Mouse (Mus musculus) NIH3T3 (cell line): ENCODE results near the gene Chd1l.

Source experiments
- DNase-seq: peaks from one replicate; pipeline ENCODE4 v3.0.0-alpha.2; 2012; ENCODE audit warnings: low read depth

Chd1l gene

GRCm38 (mm10) chr3:97609845-97610410, at the start of gene Chd1l:
Gene Chd1l, minus strand, starts transcription at chr3:97610203.
- peak; percentile 96 for DNase-seq

GRCm38 (mm10) chr3:97659746-97660145, 49.7 kb upstream of the Chd1l start:
- peak; percentile 49 for DNase-seq

- peak; percentile 26 for DNase-seq
Observed at GRCm38 (mm10) chr3:97658426-97659193, 48.6 kb upstream of the Chd1l start.

- DNase-seq = peak; percentile 99
Observed at GRCm38 (mm10) chr3:97657655-97658411, 47.8 kb upstream of the Chd1l start, which contains the start of gene Prkab2. Gene Prkab2, plus strand, starts transcription at chr3:97658193.

- DNase-seq = peak; percentile 58
Observed at GRCm38 (mm10) chr3:97654901-97655300, 44.9 kb upstream of the Chd1l start.

- DNase-seq = no peak
Observed at GRCm38 (mm10) chr3:97653781-97654180, 43.8 kb upstream of the Chd1l start.

GRCm38 (mm10) chr3:97651604-97652003, 41.6 kb upstream of the Chd1l start:
- no peak for DNase-seq

GRCm38 (mm10) chr3:97649469-97649868, 39.5 kb upstream of the Chd1l start:
- no peak for DNase-seq

- no peak for DNase-seq
Observed at GRCm38 (mm10) chr3:97649022-97649421, 39.0 kb upstream of the Chd1l start.

GRCm38 (mm10) chr3:97648518-97648917, 38.5 kb upstream of the Chd1l start:
- DNase-seq = no peak

- DNase-seq = no peak
Observed at GRCm38 (mm10) chr3:97642001-97642400, 32.0 kb upstream of the Chd1l start.

GRCm38 (mm10) chr3:97641396-97641795, 31.4 kb upstream of the Chd1l start:
- no peak for DNase-seq

GRCm38 (mm10) chr3:97634288-97634761, 24.3 kb upstream of the Chd1l start:
- peak; percentile 97 for DNase-seq

GRCm38 (mm10) chr3:97633456-97633855, 23.5 kb upstream of the Chd1l start:
- no peak for DNase-seq

- no peak for DNase-seq
Observed at GRCm38 (mm10) chr3:97631258-97631860, 21.4 kb upstream of the Chd1l start.

GRCm38 (mm10) chr3:97630746-97631145, 20.7 kb upstream of the Chd1l start:
- no peak for DNase-seq

GRCm38 (mm10) chr3:97629941-97630340, 19.9 kb upstream of the Chd1l start:
- DNase-seq = no peak

- no peak for DNase-seq
Observed at GRCm38 (mm10) chr3:97628391-97629001, 18.5 kb upstream of the Chd1l start, which contains the start of gene Fmo5. Gene Fmo5, plus strand, starts transcription at chr3:97628804.

- DNase-seq = no peak
Observed at GRCm38 (mm10) chr3:97627893-97628292, 17.9 kb upstream of the Chd1l start.

GRCm38 (mm10) chr3:97624611-97625010, 14.6 kb upstream of the Chd1l start:
- no peak for DNase-seq

- no peak for DNase-seq
Observed at GRCm38 (mm10) chr3:97620657-97621056, 10.7 kb upstream of the Chd1l start.

GRCm38 (mm10) chr3:97617899-97618298, 7.9 kb upstream of the Chd1l start:
- no peak for DNase-seq
